Mouse (Mus musculus) bone marrow, adult 2 months (tissue): ENCODE data around the gene Azi2.

Source experiments
- CTCF ChIP-seq: fragments of 200-500 bp; IDR thresholded peaks from 2 replicates; pipeline ENCODE4 v1.5.1; 2011; ENCODE audit warnings: low read length, control low read depth; ENCODE audit not compliant: control insufficient read depth, insufficient read depth
- POLR2A ChIP-seq: fragments of 200-500 bp; IDR thresholded peaks from 2 replicates; pipeline ENCODE4 v1.6.1; 2011; ENCODE audit warnings: low read depth, mild to moderate bottlenecking, control low read depth, low read length, borderline replicate concordance; ENCODE audit not compliant: control insufficient read depth

DNA sequence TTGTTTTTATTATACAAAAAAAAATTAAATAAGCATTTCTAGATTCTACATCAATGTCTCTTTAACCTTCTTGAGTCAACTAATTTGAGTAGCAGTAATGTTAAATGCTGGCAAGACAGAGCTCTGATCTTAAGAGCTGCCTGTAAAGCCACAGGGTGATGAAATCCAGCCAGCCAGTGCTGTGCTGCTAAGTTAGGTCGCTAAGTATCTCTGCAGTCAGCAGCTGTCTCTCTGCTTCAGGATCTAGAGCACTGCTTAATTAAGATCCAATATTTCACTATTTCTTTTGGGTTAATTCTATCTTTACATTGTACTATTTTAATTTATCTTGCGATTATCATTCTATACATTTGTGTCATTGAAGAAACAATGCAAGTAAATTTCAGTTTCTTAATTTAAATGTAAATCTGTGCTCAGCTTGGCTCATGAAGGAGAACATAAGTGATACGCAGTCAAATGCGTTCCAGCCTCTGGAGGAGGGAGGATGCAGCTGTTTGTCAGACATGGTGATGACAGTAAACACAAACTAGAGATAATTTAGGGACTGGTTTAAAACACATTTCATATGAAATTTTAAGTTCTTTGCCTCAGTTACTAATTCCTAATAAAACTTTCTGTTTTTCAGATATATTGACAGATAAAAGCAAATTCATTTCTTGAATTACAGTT lies 36.9 kb upstream of the Azi2 start:
- no peak for TF ChIP-seq CTCF
- TF ChIP-seq POLR2A = no peak
